9 mouse cellular contexts compared by ENCODE assay signal in genomic region chr15:103364761-103365160, GRCm38 (mm10). TPM values are rescaled to one million over a fixed set of nuclear protein-coding genes. Genes with fewer than 3 reads are reported as not detected.
DNase-seq lines count a peak whose midpoint lies in the region; ATAC-seq and TF ChIP-seq lines count a peak whose summit lies in the region.
"Had no signal": no experiment of that assay in that cellular context is flagged by ENCODE, and none has a peak within 500 bp of the region (broad histone marks: within the 10 kb centered on the region; RNA-seq: fewer than 3 reads in every experiment).

No protein-coding gene starts in this region.

- H3K27ac ChIP-seq in heart, embryonic 11.5 days (ENCODE audit: low read depth, low read length): peak overlapping the region; percentile 99; the same call in 1 of the 2 replicates
- no peak overlapping the region for H3K27ac ChIP-seq in hindbrain, embryonic 15.5 days (replicated peaks)
- H3K27ac ChIP-seq in midbrain, embryonic 10.5 days (replicated peaks): peak overlapping the region; percentile 88

- H3K4me2 ChIP-seq in heart, embryonic 11.5 days: peak overlapping the region; percentile 76
- peak overlapping the region; percentile 92 for H3K4me2 ChIP-seq in hindbrain, embryonic 15.5 days

- WGBS in heart, embryonic 11.5 days (ENCODE audit: insufficient replicate concordance): 23% methylated on average over 4 of the region's 4 CpGs
- WGBS in hindbrain, embryonic 15.5 days: 55% methylated on average over 4 of the region's 4 CpGs
- 60% methylated on average over 4 of the region's 4 CpGs for WGBS in midbrain, embryonic 10.5 days

- no peak for TF ChIP-seq CTCF in G1E (IDR thresholded peaks at IDR 0.05; ENCODE audit: low read depth, low read length)

- intact Hi-C loops in heart, postnatal 10 days (cut with DNase I): no loop called here

- H3K9me3 ChIP-seq in heart, embryonic 11.5 days (replicated peaks; ENCODE audit: control insufficient read depth, low read length): no peaks in the 10 kb centered on the region
- no peaks in the 10 kb centered on the region for H3K9me3 ChIP-seq in G1E (replicated peaks)
- no peaks in the 10 kb centered on the region for H3K9me3 ChIP-seq in hindbrain, embryonic 15.5 days
- no peaks in the 10 kb centered on the region for H3K9me3 ChIP-seq in midbrain, embryonic 10.5 days (replicated peaks)

- no peaks in the 10 kb centered on the region for H3K36me3 ChIP-seq in heart, embryonic 11.5 days (ENCODE audit: control insufficient read depth, insufficient read depth, low read length)
- H3K36me3 ChIP-seq in G1E (replicated peaks): peaks cover 26% of the 10 kb centered on the region
- H3K36me3 ChIP-seq in hindbrain, embryonic 15.5 days: no peaks in the 10 kb centered on the region
- H3K36me3 ChIP-seq in midbrain, embryonic 10.5 days: no peaks in the 10 kb centered on the region

- peak overlapping the region; percentile 100 for H3K9ac ChIP-seq in heart, embryonic 11.5 days (ENCODE audit: low read depth, low read length)
- H3K9ac ChIP-seq in hindbrain, embryonic 15.5 days: no peak overlapping the region

- peaks cover 46% of the 10 kb centered on the region for H3K4me1 ChIP-seq in heart, embryonic 11.5 days (ENCODE audit: control insufficient read depth, insufficient read depth, low read length)
- no peaks in the 10 kb centered on the region for H3K4me1 ChIP-seq in G1E (ENCODE audit: insufficient read depth, low read depth, low read length)
- H3K4me1 ChIP-seq in hindbrain, embryonic 15.5 days (replicated peaks): peaks cover 20% of the 10 kb centered on the region
- peaks cover 44% of the 10 kb centered on the region for H3K4me1 ChIP-seq in midbrain, embryonic 10.5 days

- no peak for ATAC-seq in heart, embryonic 11.5 days (replicated peaks; ENCODE audit: insufficient number of reproducible peaks, low FRiP score, low TSS enrichment)
- ATAC-seq in G1E (ENCODE audit: extremely low read depth, insufficient number of reproducible peaks, low FRiP score, poor library complexity, severe bottlenecking): no peak
- no peak for ATAC-seq in hindbrain, embryonic 15.5 days (ENCODE audit: low FRiP score, low read depth)

- peak overlapping the region; percentile 98 for H3K4me3 ChIP-seq in heart, embryonic 11.5 days (ENCODE audit: low read depth, low read length)
- peak overlapping the region; percentile 1; the same call in 1 of the 2 replicates for H3K4me3 ChIP-seq in G1E (ENCODE audit: low read depth, low read length)
- 0 out of 2 replicates have a peak overlapping the region, but pooled peaks have one; percentile 46 for H3K4me3 ChIP-seq in hindbrain, embryonic 15.5 days
- peak overlapping the region; percentile 68 for H3K4me3 ChIP-seq in midbrain, embryonic 10.5 days

- H3K27me3 ChIP-seq in heart, embryonic 11.5 days (ENCODE audit: control insufficient read depth, insufficient read depth, low read length): no peaks in the 10 kb centered on the region
- peaks cover 53% of the 10 kb centered on the region for H3K27me3 ChIP-seq in G1E (ENCODE audit: insufficient read depth, low read length)
- peaks cover 5% of the 10 kb centered on the region; the same call in 1 of the 2 replicates for H3K27me3 ChIP-seq in hindbrain, embryonic 15.5 days
- H3K27me3 ChIP-seq in midbrain, embryonic 10.5 days (ENCODE audit: low read depth, poor library complexity, severe bottlenecking): no peaks in the 10 kb centered on the region

- DNase-seq in heart, postnatal 10 days: no peak
- DNase-seq in G1E (ENCODE audit: low spot score): no peak
- DNase-seq in midbrain, embryonic 10.5 days (ENCODE audit: low spot score): no peak
- no peak for DNase-seq in B cell, adult 2 months
- DNase-seq in layer of hippocampus, adult 11-12 months (ENCODE audit: low spot score): no peak
- DNase-seq in right cerebral cortex, postnatal 10 days (ENCODE audit: low spot score in 2 of 2): no peak
- DNase-seq: cerebellum, adult 8-10 months had no signal

RNA-seq across cellular contexts. Expression of gene Itga5, which starts 1.8 kb away (rescaled TPM):
- 66.4 and 82.7 TPM in 2 replicates for polyA plus RNA-seq in heart, embryonic 11.5 days (2014; fragmentation: Nextera tagmentation; extraction: Ambion mirVana)
- 100 to 1,000 TPM in 1 of 2 experiments, 10 to 100 TPM in 1; 89.4 to 101 TPM for total RNA-seq in heart, postnatal 10 days (2021)
- total RNA-seq in G1E (2014; fragmentation: Nextera tagmentation) (not detected in 2 replicates), G1E (2017) (0.11 and 0.17 TPM in 2 replicates)
- polyA plus RNA-seq in G1E (2012): 0.62 and 0.75 TPM in 2 replicates
- polyA plus RNA-seq in hindbrain, embryonic 15.5 days (2015; fragmentation: Nextera tagmentation; extraction: Ambion mirVana): 7.4 and 7.9 TPM in 2 replicates
- polyA plus RNA-seq in midbrain, embryonic 10.5 days (2016; fragmentation: Nextera tagmentation; extraction: Ambion mirVana): 26.1 and 26.4 TPM in 2 replicates

RNA-seq across cellular contexts. Expression of gene Zfp385a, which starts 24.9 kb away (rescaled TPM):
- polyA plus RNA-seq in heart, embryonic 11.5 days (2014; fragmentation: Nextera tagmentation; extraction: Ambion mirVana): 10.2 and 11.6 TPM in 2 replicates
- total RNA-seq in heart, postnatal 10 days (2021): 10 to 100 TPM; 24.3 to 26.2 TPM
- total RNA-seq in G1E (2014; fragmentation: Nextera tagmentation) (74.3 and 92.9 TPM in 2 replicates), G1E (2017) (2.0 TPM in 2 replicates)
- 483 and 546 TPM in 2 replicates for polyA plus RNA-seq in G1E (2012)
- 22.6 and 26.6 TPM in 2 replicates for polyA plus RNA-seq in hindbrain, embryonic 15.5 days (2015; fragmentation: Nextera tagmentation; extraction: Ambion mirVana)
- 24.3 and 25.5 TPM in 2 replicates for polyA plus RNA-seq in midbrain, embryonic 10.5 days (2016; fragmentation: Nextera tagmentation; extraction: Ambion mirVana)

RNA-seq across cellular contexts. Expression of gene Gpr84, which starts 54.3 kb away (rescaled TPM):
- polyA plus RNA-seq in heart, embryonic 11.5 days (2014; fragmentation: Nextera tagmentation; extraction: Ambion mirVana): 0.41 and 0.53 TPM in 2 replicates
- total RNA-seq in heart, postnatal 10 days (2021): not detected
- not detected in 2 replicates for total RNA-seq in G1E (2014; fragmentation: Nextera tagmentation)
- not detected in 2 replicates for total RNA-seq in G1E (2017)
- polyA plus RNA-seq in G1E (2012): not detected in 2 replicates
- 0.41 and 0.44 TPM in 2 replicates for polyA plus RNA-seq in hindbrain, embryonic 15.5 days (2015; fragmentation: Nextera tagmentation; extraction: Ambion mirVana)
- 0.32 and 0.47 TPM in 2 replicates for polyA plus RNA-seq in midbrain, embryonic 10.5 days (2016; fragmentation: Nextera tagmentation; extraction: Ambion mirVana)

Comparison
In these comparisons a context has a peak if more than half of its experiments do, and no peak if none do; other contexts are left out.
1. H3K4me3 ChIP-seq: peak in every context shown above with its lines; median percentile 98 in heart, embryonic 11.5 days; 68 in midbrain, embryonic 10.5 days; 46 in hindbrain, embryonic 15.5 days; 1 in G1E.
2. RNA of gene Zfp385a, which starts 24.9 kb away (polyA plus RNA-seq): 483 to 546 TPM in G1E; 22.6 to 26.6 TPM in hindbrain, embryonic 15.5 days, 24.3 to 25.5 TPM in midbrain, embryonic 10.5 days and 10.2 to 11.6 TPM in heart, embryonic 11.5 days; every median in the first group is over 10 times any median in the second.